Mouse (Mus musculus) left cerebral cortex, postnatal 4 days (tissue): ENCODE data around the gene Pcnx. TPM values are rescaled to one million over a fixed set of nuclear protein-coding genes. Genes with fewer than 3 reads are reported as not detected.
A peak's percentile ranks its signal among the peaks of the same experiment; 100 is the strongest.

Experiments used
- DNase-seq: peaks from one replicate; pipeline ENCODE4 v3.0.0-alpha.2; 2022
- intact Hi-C: fragments of 180-260 bp; cut with DNase I; formaldehyde crosslinking; loops from one replicate; pipeline ENCODE4 v1.15.1; 2025
- total RNA-seq, 2 experiments: library from RNA; stranded (reverse); gene quantifications; 2 replicates each; pipeline ENCODE4 v1.2.3; 2021

Pcnx gene
- total RNA-seq, 2 experiments from 2014 or later: 92.7 to 107 TPM

DNA sequence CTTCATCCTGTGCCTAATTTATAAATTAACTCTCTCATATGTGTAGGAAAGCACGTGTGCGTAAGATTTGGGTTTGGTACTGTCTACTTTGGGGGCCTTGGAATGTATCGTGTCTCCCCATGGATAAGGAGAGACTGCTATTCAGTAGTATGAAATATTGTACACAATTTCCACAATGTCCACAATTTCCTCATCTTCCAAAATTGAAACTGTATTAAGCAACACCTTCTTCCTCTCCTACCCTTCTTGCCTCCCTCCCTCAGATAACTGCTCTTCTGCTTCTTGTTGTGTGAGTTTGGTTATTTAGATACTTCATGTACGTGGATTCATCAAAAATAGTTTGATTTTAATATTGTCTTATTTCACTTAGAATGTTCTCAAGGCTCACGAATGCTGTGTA lies 29.1 kb downstream of the Pcnx start:
- intact Hi-C loops: no loop called here
- no peak for DNase-seq

DNA sequence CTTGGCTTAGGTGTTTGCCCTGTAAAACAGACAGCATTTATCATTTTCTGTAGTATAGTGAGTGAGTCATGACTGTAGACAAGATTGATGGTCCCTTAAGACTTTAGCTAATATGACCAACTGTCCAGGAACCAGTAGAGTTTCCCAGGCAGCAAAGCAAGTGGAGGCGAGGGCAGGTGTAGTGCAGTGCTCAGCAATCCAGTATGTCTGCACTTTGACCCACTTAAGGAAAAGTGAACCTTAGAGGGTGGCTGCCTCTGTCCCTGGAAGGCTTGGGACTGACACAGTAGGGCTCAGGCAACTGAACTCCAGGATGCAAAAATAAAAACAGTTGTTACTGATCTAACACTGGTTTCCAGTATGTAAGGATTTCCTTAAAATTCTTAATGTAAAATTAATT lies 32.1 kb downstream of the Pcnx start:
- no peak for DNase-seq
- intact Hi-C loops: no loop called here

DNA sequence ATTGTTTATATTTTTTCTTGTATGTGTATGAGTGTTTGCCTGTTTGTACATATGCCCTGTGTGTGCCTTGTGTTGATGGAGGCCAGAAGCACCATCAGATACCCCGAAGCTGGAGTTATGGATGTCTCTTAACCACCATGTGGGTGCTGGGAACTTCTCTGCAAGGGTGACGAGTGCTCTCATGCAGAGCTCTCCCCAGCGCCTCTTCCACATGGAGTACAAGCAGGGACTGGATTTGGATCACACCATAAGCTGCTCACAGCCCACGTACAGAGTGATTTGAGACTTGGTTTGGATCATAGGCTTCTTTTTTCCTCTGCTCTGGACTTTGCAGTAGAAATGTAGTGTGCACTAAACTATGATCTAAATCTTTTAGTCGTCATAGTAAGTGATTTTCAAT lies 34.5 kb downstream of the Pcnx start:
- intact Hi-C loops: no loop called here

DNA sequence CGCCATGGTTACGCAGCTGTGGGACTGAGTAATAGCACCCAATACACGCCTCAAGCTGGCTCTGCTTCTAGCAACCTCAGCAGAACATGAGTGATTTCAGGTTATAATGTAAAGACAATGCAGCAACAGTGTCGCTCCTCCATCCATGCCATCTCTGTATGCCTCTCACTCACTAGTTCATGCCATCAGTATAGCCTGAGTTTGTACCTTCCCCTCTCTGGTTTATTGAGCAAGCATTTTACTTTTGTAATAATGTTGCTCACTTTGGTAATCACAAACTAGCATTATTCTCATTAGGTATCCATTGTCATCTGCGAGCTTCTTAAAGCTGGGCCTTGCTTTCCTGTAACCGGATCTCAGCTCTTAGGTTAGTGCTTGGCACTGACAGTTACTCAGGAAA lies 36.2 kb downstream of the Pcnx start:
- intact Hi-C loops: no loop called here
- DNase-seq: no peak

More for the DNA sequence above, 34.5 kb downstream of the Pcnx start:
- DNase-seq: no peak

DNA sequence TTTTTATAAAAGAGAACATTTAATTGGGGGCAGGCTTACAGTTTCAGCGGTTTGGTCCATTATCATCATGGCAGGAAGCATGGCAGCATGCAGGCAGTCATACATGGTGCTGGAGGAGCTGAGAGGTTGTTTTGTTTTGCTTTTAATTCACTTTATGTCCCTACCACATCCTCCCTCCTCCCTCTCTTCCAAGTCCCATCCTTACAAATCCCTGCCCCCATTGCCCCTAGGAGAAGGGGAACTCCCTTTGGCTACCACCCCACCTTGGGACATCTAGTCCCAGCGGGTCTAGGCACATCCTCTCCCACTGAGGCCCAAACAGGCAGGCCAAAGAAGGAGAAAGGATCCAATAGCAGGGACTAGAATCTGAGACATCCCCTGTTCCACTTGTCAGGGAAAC lies 44.6 kb downstream of the Pcnx start:
- intact Hi-C loops: no loop called here
- DNase-seq: no peak

DNA sequence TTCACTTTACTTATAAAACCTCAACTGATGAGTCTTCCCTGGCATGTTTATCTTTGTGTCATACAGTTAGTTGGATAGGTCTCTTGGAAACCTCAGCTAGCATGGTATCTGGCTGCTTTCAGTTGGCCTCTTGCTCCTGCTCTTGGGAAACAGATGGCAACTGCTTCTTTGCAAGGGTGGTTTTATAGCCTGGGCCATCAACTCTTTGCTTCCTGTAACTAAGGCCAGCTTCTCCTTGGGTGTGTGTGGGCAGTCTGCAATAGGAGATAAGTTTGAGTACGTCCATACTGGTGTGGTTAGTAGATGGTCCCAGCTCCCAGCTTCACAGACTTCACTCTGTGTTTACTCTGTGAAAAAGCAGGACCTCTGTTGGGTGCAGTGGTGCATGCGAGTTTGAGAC lies 46.0 kb downstream of the Pcnx start:
- DNase-seq: no peak
- intact Hi-C loops: no loop called here

DNA sequence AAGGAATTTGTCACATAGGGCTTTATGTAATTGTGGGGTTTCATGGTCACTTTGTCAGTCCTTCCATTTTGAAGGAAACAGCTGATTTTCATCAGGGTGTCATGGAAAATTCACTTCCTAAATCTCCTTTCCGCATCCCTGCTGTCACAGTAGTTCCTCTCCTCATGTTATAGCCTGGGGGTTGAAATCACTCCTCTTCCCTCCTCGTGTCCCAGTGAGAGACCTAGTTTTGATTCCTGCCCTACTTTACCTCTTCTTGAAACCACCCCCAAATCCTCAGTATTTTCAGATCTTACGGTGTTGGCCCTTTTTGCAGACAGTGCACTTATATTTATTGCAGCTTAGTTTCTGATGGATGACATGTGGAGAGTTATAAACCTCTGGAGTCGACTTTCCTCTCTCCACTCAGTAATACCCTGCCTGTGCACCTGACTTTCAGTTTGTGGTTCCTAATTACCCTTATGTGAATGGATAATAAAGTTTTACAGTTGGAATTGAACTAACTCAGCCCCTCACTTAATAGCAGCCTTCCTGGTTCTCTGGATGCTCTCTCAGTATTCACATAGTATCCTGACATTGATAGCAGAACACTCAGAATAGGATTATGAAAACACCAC lies 48.0 kb downstream of the Pcnx start:
- intact Hi-C loops: no loop called here
- DNase-seq: no peak

DNA sequence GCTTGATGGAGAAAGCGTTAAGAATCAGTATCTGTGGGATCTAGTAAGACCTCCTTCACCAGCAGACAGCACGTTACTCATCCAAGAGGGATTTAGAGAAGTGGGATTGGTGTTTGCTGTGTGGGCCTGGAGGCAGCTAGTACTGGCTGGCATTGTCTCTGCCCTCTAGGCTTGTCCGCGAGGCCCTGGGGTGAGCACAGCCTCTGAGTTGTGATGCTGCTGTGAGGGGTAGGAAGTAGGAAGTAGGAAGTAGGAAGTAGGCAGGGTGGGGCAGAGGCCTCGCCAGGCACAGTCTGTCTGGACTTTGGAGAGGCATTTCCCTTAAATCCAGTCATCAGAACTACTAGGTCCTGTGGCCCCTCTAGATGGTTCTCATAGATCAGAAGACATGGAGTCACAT lies 50.6 kb downstream of the Pcnx start:
- intact Hi-C loops: no loop called here
- no peak for DNase-seq

DNA sequence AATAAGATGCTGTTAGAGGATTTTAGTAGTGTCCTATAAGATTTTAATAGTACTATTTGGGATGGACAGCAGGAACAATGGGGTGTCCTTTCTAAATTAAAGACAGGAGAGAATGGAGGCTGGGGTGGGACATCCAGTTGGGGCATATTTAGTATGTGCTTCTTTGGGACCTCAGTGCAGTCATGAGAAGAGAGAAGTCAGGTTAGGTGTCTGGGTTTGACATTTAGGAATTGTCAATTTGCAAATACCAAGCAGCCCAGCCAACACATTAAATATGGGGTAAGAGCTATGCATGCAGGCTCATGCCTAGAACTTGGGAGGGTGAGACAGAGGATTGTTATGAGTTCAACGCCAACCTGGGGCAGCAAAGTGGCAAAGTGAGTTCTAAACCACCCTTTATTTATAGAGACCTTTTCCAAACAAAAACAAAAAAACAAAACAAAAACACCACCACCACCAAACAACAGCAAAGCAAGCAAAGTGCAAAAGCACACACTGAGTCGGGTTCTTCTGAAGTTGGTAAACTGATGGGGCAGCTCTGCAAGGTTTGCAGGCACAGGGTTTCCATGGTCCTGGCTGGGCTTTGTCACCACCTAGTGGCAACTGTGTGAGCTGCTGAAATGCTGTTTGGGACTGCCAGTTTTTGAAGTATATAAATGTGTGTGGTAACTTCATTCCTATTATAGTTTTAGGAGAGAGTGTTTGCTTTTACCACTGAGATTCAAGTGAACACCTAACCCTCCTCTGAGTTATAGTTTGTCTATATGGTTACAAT lies 55.5 kb downstream of the Pcnx start:
- peak; percentile 66 for DNase-seq
- intact Hi-C loops: loop anchor here (2.0 to 5.0 kb wide), 2 partner anchors 53 to 123 kb away; partner anchors contain the start of gene Pcnx

DNA sequence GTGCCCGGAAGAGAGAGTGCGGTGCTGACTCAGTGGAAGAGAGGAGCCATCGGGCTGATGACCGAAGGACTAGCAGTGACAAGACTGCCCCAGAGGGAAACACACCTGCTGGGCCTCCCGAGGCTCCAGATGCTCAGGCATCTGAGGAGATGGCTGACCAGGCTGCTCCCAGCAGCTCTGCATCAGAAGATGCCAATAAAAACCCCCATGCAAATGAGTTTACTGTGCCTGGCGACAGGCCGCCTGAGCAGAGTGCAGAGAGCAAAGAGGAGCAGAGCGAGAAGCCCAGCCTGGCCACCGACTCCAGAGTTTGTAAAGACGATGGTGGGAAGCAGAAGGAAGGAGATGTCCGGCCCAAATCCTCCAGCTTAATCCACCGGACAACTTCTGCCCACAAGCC lies 58.5 kb downstream of the Pcnx start:
- intact Hi-C loops: loop anchor here (5.0 kb wide), 1 partner anchor 56 kb away; the partner anchor contains the start of gene Pcnx

DNA sequence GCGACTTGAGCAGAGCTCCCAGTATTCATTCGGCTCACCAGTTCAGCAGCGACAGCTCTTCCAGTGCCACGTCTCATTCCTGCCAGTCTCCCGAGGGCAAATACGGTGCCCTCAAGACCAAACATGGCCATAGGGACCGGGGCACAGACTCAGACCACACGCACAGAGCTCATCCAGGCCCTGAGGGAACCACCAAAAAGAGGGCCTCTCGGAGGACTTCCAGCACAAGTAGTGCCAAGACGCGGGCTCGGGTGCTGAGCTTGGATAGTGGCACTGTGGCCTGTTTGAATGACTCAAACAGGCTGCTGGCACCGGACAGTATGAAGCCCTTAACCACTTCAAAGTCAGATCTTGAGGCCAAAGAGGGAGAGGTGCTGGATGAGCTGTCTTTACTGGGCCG lies 59.1 kb downstream of the Pcnx start:
- DNase-seq: no peak
- intact Hi-C loops: loop anchor here (5.0 kb wide), 1 partner anchor 57 kb away; the partner anchor contains the start of gene Pcnx

More for the DNA sequence above, 58.5 kb downstream of the Pcnx start:
- DNase-seq: no peak

DNA sequence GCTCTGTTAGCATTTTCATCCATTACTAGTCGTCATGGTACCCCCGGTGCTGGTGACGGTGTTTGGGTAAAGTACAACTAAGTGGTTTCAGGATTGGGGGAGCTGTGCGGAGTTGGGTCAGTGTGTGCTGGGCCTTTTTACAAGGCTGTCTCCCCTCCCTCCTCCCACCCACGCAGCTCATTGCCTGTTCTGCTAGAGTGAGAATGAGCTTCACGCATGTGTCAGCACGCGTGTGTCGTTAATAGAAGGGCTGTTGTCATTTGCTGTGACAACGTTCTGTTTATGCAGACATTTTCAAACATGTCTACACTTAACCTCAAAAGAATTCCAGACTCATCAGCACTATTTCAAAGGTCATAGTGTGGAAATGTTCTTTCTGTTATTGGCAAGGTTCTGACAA lies 60.2 kb downstream of the Pcnx start:
- no peak for DNase-seq
- intact Hi-C loops: no loop called here

DNA sequence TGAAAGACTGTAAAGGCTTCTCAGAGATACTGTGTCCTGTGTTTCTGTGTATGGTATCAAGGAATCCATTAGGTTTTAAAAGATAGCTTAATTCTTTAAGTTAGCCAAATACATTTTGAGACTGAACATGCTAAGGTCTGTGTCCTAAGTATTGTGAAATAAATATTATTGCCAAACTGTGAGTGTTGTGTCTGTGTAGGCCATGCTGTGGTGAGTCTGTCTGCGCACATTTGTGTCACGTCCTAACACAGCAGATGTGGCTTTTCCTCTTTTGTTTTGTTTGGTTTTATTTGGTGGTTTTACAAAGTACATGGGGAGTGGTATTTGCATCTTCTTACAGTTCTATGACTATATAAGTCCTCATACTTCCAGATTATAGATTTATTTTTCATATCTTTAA lies 60.8 kb downstream of the Pcnx start:
- DNase-seq: no peak
- intact Hi-C loops: no loop called here

DNA sequence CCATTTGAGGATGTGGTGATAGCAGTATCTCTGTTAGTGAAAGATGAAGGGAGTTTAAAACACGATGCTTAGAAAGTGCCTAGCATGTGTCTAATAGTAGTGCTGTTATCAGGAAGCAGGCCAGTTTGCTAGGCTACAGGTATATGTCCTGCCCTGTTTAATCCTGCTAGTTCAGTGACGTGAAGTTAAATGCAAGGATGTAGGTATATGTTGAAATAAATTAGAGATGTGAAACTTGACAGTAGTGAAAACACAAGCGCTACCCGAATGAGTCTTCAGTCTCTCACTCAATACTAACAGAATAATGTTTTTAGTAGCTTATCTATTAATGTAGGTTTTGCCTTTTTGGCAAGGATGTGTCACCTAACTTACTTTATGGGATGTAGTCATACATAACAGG lies 62.0 kb downstream of the Pcnx start:
- DNase-seq: no peak
- intact Hi-C loops: no loop called here

DNA sequence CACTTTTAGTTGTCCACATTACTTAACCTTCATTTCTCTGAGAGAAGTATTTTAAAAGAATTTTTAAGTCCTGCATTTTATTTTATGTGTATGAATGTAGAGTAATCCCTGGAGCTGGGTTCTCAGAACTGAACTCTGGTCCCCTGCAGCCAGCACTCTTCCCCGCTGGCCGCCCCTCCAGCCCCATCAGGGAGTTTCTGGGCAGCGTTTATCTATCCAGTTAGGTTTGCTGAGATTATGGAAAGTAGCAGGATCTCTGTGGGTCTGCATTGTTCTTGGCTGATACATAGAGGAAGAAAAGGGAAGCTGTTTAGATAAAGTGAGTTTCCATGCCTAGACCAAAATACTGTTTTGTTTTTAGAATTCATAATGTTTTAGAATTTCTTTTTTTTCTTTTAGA lies 63.0 kb downstream of the Pcnx start:
- intact Hi-C loops: no loop called here

DNA sequence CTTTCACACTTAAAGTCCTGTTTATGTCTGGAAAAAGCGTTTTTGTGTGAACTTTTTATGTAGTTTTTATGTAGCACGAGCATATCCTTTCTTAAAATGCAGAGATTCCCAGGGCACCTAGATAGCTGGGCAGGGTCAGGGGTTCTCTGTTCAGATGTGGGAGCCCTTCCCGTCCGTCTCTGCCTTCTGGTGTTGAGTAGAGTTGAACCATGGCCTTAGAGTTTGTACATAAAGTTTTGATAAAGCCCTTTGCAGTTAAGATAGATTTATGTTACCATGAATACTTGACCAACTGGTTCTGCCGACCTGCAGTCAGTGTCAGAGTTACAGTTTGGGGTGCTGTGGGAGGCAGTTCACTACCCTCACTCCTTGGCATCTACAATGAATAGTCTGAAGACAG lies 67.3 kb downstream of the Pcnx start:
- intact Hi-C loops: no loop called here
- no peak for DNase-seq

More for the DNA sequence above, 63.0 kb downstream of the Pcnx start:
- no peak for DNase-seq

DNA sequence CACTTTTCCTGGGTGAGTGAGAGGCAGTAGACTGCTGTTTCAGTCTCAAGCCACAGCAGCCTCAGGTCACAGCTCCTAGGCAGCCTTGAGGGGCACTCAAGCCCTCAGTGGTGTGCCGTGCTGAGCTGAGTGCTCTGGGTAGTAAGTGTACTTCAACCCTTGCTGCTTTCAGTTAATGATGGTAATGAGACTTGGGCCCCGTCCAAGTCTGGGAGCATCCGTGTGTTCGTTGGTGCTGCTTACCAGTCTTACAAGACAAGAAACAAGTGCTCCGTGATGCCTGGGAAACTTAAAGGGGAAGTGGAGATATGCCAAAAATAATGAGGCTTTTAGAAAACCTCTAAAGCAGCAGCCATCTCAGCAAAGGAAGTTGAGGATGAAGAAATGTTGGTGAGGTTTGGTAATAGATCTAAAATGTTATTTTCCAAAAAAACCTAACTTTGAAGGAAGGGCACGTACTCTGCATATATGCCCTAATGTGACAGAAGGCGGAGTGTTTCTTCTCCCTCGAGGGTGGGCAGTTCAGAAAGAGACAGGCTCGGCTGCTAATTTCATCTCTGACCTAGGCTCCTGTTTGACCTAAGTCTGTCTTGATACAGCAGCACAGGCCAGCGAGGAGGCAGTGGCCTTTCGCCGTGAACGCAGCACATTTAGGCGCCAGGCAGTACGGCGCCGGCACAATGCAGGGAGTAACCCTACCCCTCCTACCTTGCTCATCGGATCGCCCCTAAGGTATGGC lies 68.0 kb downstream of the Pcnx start:
- intact Hi-C loops: no loop called here
- no peak for DNase-seq

DNA sequence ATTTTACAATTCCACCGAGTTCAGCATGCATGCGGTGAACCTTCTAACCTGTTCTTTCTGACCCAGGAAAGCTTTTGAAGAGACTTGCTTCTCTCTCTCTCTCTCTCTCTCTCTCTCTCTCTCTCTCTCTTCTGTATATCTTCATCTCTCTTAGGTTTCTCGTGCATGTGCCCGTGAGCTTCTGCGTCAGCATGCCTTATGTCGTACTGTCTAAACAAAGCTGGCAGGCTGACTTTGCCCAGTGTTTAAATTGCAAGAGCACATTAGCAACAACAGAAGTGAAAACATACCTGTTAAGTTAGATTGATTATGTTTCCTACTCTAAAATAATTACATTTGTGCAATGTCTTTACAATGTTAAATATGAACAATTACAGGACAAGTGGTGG lies 68.6 kb downstream of the Pcnx start:
- DNase-seq: no peak
- intact Hi-C loops: no loop called here

DNA sequence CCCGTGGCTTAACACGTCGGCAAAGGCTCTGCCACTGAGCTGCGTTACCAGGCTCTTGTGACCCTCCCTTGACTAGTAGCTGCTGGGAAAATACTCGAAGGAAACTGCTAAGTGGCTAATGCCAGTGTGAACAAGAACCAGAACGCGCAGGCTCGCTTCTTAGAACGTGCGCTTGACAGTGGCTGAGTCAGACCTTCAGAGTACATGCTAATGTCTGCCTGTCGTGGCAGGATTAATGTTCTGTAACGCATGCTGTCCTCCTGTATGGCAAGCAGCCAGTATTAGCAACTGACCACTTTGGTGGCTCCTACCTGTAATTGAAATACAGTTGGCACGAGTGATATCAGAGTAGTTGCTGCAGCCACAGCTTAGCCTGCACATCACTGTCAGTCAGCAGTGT lies 72.2 kb downstream of the Pcnx start:
- intact Hi-C loops: no loop called here
- no peak for DNase-seq

DNA sequence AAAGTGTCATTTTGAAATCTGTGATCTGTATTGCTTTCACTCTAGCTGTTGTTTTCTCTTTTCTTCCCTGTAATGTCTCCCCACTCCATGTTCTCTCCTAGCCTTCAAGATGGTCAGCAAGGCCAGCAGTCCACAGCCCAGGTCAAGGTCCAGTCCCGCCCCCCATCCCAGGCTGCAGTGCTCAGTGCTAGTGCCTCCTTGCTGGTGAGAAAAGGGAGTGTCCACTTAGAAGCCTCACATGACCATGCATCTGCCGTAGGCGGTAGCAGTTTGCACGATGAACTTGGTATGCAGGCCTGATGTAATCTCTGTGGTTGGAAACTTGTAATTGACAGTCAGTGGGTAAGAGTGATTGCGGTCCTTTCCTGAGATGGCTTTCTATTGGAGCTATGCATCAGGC lies 73.6 kb downstream of the Pcnx start:
- DNase-seq: no peak
- intact Hi-C loops: no loop called here

DNA sequence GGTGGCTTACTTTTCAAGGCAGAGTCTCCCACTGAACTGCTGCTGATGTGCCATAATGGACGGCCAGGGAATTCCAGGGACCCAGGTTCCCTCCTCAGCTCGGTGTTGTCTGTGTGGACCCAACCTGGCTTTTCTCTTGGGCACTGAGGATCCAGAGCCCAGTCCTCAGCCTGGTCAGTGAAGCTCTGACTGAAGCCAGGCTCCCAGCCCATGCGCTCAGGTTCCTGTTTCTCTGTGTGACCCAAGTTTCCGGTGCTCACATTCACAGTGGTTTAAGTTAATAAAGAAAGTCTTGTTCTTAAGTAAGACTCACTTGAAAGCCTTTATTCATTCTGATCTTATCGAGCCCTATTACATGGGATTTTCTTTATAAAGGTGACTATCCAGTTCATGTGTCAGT lies 74.7 kb downstream of the Pcnx start:
- no peak for DNase-seq
- intact Hi-C loops: no loop called here

DNA sequence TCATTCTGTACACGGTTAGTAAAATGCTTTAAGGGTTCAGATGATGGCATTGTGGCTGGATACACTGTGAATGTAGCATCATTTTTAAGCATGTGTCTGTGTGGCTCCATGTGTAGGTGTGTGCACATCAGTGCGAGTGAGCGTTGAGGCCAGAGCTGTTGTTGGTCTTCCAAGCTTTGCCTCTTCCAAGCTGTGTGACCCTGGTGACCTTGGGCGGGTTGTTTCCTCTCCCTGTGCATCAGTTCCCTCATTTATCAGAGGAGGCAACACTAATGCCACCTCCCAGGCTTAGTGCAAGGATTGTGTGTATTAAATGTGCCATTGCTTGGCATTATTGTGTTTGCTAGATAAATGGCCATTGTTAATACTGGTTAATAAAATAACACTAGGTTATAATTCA lies 76.2 kb downstream of the Pcnx start:
- intact Hi-C loops: no loop called here

More for the DNA sequence above, 76.2 kb downstream of the Pcnx start:
- DNase-seq: no peak
